Mouse (Mus musculus) hindbrain, postnatal 0 days (tissue): ENCODE results near the gene Phc3. TPM values are rescaled to one million over a fixed set of nuclear protein-coding genes. Genes with fewer than 3 reads are reported as not detected.

ENCODE experiments used
- ATAC-seq: fragments of 200-750 bp; cut with Nextera tagmentation; 2 replicates; pipeline ENCODE4 v1.8.0; 2017; ENCODE audit warnings: mild to moderate bottlenecking, moderate TSS enrichment, moderate library complexity
- DNase-seq: peaks from one replicate; pipeline ENCODE4 v3.0.0-alpha.2; 2015; ENCODE audit warnings: low spot score
- H3K27ac ChIP-seq: fragments of 300-500 bp; sonication (generic); 2 replicates; pipeline ENCODE4 v1.5.1; 2014; ENCODE audit warnings: mild to moderate bottlenecking
- H3K27me3 ChIP-seq: fragments of 300-500 bp; sonication (generic); 2 replicates; pipeline ENCODE4 v1.6.1; 2014; ENCODE audit warnings: low read length, mixed read lengths; ENCODE audit not compliant: insufficient read depth
- H3K36me3 ChIP-seq: fragments of 300-500 bp; sonication (generic); 2 replicates; pipeline ENCODE4 v1.6.1; 2014; ENCODE audit warnings: low read length, mixed read lengths; ENCODE audit not compliant: insufficient read depth
- H3K4me1 ChIP-seq: fragments of 300-500 bp; sonication (generic); 2 replicates; pipeline ENCODE4 v1.6.1; 2014; ENCODE audit warnings: antibody characterized with exemption, low read length, mixed read lengths; ENCODE audit not compliant: insufficient read depth
- H3K4me2 ChIP-seq: fragments of 300-500 bp; sonication (generic); 2 replicates; pipeline ENCODE4 v1.6.1; 2014; ENCODE audit warnings: low read depth, mild to moderate bottlenecking, low read length, moderate library complexity, mixed read lengths
- H3K4me3 ChIP-seq: fragments of 300-500 bp; sonication (generic); 2 replicates; pipeline ENCODE4 v1.5.1; 2014; ENCODE audit warnings: low read length
- H3K9ac ChIP-seq: fragments of 300-500 bp; sonication (generic); replicated peaks from 2 replicates; pipeline ENCODE4 v1.6.1; 2014; ENCODE audit warnings: mild to moderate bottlenecking, low read length, moderate library complexity, mixed read lengths
- H3K9me3 ChIP-seq: fragments of 300-500 bp; sonication (generic); 2 replicates; pipeline ENCODE4 v1.6.1; 2016; ENCODE audit warnings: low read length, mixed read lengths
- CTCF ChIP-seq: IDR thresholded peaks from 2 replicates; pipeline ENCODE4 v1.5.1; 2016; ENCODE audit warnings: antibody characterized with exemption, control low read depth, low read depth
- WGBS: fragments of 180-500 bp; shearing (Covaris S2); extraction: QIAGEN DNeasy Blood & Tissue Kit; methylation state at CpG from one replicate; pipeline ENCODE4 v1.1.7; 2014; 5-methylcytosine and 5-hydroxymethylcytosine counted together
- polyA plus RNA-seq: library from polyadenylated mRNA; unstranded; fragments of >200 nt; fragmentation: Nextera tagmentation; extraction: Ambion mirVana; gene quantifications from 2 replicates; pipeline ENCODE4 v1.2.1, GENCODE M21; 2015
- total RNA-seq: library from RNA; depleted of rRNA; stranded (reverse); fragments of >200 nt; gene quantifications from 2 replicates; pipeline ENCODE4 v1.2.3, GENCODE M21; 2014

Gene Phc3
- total and polyA plus RNA-seq, 2 experiments from 2014 or later, result 7.4 to 27.4 TPM

DNA sequence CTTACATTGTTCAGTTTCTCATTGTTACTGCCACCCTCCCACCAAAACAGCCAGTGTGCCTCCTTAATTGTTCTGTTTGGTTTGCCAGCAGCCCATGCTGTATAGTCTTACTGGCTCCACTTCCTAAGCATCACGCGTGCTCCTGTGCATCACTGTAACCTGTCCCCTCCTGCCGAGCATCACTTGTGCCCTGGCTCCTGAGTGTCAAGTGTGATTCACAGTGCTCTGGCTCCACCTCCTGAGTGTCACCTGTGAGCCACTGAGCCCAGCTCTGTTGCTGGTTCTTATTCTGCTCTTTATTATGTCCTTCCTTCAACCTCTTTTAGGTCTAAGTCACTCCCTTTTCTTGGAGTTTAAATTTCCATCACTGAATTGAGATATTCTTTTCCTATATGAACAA is 81.8 kb downstream of the Phc3 start:
- ATAC-seq (no peak), DNase-seq (no peak)
- no peak overlapping the region for H3K4me3 ChIP-seq
- TF ChIP-seq CTCF, result no peak
- no peaks in the 10 kb centered on the region for H3K4me1 ChIP-seq
- 0 out of 2 replicates have a peak, but pooled peaks cover 1% of the 10 kb centered on the region for H3K9me3 ChIP-seq
- H3K36me3 ChIP-seq, result no peaks in the 10 kb centered on the region
- no peak overlapping the region for H3K4me2 ChIP-seq
- H3K9ac ChIP-seq, result no peak overlapping the region
- WGBS, result 90% methylated on average over 3 of the region's 3 CpGs
- H3K27me3 ChIP-seq, result no peaks in the 10 kb centered on the region
- H3K27ac ChIP-seq, result no peak overlapping the region

DNA sequence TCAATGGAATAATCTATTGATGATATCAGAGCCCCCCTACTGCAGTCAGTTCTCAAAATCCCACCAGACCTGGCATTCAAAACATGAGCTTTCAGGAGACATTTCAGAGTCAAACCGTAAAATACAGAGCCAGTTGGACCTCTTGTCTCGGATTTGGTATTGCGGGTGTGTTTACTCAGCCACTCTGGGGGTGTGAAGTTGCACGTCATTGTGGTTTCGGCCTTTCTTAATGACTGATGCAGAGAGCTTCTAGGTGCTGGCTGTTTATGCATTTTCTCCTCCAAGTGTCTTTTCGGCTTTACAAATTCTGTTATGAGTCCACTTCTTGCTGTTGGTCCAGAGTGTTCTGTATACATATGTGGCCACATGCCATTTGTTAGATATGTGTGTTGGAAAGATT is 92.5 kb downstream of the Phc3 start:
- DNase-seq (no peak), ATAC-seq (no peak)
- Histone ChIP-seq H3K4me2 (no peak overlapping the region), H3K9ac (no peak overlapping the region), H3K9me3 (no peaks in the 10 kb centered on the region), H3K36me3 (no peaks in the 10 kb centered on the region), H3K27ac (no peak overlapping the region), H3K27me3 (no peaks in the 10 kb centered on the region), H3K4me1 (no peaks in the 10 kb centered on the region), H3K4me3 (no peak overlapping the region)
- WGBS, result 94% methylated on average over 6 of the region's 6 CpGs
- TF ChIP-seq CTCF, result no peak

DNA sequence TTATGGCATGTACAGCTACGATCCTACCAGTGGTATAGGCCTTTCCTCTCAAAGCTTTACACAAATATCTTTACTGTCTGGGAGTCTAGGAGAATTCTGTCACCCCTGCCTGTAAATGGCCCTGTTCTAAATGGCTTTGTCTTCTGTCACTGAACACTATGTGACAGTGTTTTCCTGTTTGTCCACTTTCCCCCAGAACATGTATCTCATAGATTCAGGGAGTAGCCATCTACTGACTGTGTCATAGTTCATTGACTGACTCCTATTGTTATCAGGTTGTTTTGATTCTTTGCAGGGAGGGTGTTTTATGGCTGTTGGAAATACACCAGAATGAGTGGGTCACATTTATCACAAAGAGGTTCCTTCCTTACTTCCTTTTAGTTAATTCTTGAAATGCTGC is 99.2 kb downstream of the Phc3 start:
- DNase-seq (no peak), ATAC-seq (no peak)
- Histone ChIP-seq H3K9me3 (no peaks in the 10 kb centered on the region), H3K9ac (no peak overlapping the region), H3K27me3 (no peaks in the 10 kb centered on the region), H3K27ac (no peak overlapping the region), H3K4me3 (no peak overlapping the region), H3K36me3 (no peaks in the 10 kb centered on the region), H3K4me1 (no peaks in the 10 kb centered on the region), H3K4me2 (no peak overlapping the region)
- WGBS, result 81% methylated on average over 1 of the region's 1 CpGs
- no peak for TF ChIP-seq CTCF

DNA sequence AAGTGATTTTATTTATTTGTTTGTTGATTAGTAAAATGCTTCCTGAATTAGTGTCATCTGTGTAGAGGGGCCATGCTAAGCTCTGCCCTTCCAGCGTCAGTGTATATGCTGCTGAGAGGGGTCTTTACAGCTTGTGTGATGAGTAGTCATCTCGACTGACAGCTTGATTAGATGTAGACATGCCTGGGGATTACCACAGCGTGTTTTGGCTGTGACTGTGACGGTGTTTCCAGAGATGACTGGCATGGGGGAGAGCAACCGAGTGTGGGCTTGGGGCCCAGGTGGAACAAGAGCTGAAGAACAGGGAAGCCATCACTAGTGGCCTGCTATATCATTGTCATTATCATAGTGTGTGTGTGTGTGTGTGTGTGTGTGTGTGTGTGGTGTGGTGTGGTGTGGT is 100.6 kb downstream of the Phc3 start:
- TF ChIP-seq CTCF, result no peak
- H3K4me1 ChIP-seq, result no peaks in the 10 kb centered on the region
- H3K4me3 ChIP-seq, result no peak overlapping the region
- DNase-seq (no peak), ATAC-seq (no peak)
- H3K9me3 ChIP-seq, result no peaks in the 10 kb centered on the region
- no peak overlapping the region for H3K9ac ChIP-seq
- no peaks in the 10 kb centered on the region for H3K27me3 ChIP-seq
- no peak overlapping the region for H3K27ac ChIP-seq
- no peaks in the 10 kb centered on the region for H3K36me3 ChIP-seq
- no peak overlapping the region for H3K4me2 ChIP-seq
- 62% methylated on average over 5 of the region's 5 CpGs for WGBS

DNA sequence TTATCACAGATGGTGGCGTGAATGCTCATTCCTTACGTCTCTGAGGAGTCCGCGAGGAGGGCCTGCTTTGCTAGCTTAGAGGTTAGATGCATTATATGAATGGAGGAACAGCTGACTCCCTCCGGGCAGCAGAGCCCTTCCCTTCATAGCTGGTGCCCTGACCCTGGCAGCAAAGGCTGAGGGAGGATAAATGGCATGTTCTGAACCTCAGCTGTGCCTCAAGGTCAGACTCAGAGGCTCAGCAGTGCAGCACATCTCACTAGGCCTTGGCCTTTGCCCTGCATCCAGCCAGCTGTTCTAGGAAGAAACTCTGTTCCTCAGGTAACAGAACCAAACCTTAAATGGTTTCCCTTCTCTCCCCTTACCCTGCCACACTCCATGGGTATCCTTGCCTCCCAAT is 101.0 kb downstream of the Phc3 start:
- H3K4me1 ChIP-seq, result no peaks in the 10 kb centered on the region

DNA sequence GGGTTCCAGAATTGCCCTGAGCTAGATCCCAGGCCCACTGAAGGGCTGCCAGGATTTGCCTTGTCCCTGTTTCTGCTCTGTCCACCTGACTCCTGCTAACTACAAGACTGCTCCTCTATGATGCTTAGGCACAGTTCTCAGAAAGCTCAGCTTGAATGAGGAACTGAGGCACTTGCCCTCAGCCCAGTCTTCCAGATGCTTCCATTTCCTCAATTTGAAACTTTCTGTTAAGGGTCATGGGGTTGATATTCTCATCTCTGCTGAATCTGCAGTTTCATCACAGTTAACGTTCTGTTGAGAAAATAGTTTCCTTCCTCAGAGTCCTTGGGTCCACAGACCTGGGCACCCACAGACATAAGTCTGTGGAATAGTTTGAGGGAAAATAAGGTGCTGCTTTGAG is 104.6 kb downstream of the Phc3 start:
- H3K4me1 ChIP-seq, result no peaks in the 10 kb centered on the region
- H3K9me3 ChIP-seq, result no peaks in the 10 kb centered on the region
- ATAC-seq, result no peak
- no peaks in the 10 kb centered on the region for H3K36me3 ChIP-seq
- H3K4me2 ChIP-seq, result no peak overlapping the region
- WGBS, result 82% methylated on average over 1 of the region's 1 CpGs
- H3K4me3 ChIP-seq, result no peak overlapping the region
- no peak for TF ChIP-seq CTCF
- H3K9ac ChIP-seq, result no peak overlapping the region
- H3K27ac ChIP-seq, result no peak overlapping the region
- no peaks in the 10 kb centered on the region for H3K27me3 ChIP-seq
- no peak for DNase-seq

More for the DNA sequence above, 101.0 kb downstream of the Phc3 start:
- Histone ChIP-seq H3K4me2 (no peak overlapping the region), H3K36me3 (no peaks in the 10 kb centered on the region), H3K27me3 (no peaks in the 10 kb centered on the region), H3K9ac (no peak overlapping the region), H3K4me3 (no peak overlapping the region), H3K27ac (no peak overlapping the region), H3K9me3 (no peaks in the 10 kb centered on the region)
- ATAC-seq, result no peak
- whole genome bisulfite sequencing, result 72% methylated on average over 5 of the region's 5 CpGs
- no peak for TF ChIP-seq CTCF
- no peak for DNase-seq

DNA sequence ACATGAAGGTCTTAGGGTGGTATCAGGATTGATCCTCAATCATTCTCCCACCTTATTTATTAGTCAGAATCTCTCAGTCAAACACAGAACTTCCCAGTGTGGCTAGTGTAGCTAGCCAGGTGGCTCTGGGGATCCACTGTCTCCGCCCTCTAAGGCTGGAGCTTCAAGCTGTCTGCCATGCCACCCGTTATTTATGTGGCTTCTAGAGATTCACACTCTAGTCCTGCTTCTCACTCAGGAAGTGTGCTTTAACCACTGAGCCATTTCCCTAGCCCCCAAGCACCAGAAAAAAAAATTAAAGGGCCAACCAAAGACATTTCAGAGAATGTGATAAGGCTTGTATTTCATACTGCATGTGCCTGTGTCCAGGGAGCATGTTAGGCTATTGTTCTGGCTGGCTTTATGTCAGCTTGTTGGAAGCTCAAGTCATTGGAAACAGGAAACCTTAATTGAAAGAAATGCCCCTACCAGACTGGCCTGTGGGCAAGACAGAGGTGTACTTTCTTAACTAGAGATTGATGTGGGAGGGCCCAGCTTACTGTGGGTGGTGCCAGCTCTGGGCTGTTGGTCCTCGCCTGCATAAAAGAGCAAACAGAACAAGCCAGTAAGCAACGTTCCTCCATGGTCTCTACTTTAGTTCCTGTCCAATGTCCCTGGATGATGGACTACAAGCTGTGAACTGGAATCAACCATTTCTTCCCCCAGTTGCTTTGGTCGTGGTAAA is 105.3 kb downstream of the Phc3 start:
- ATAC-seq (no peak), DNase-seq (no peak)
- no peak for TF ChIP-seq CTCF
- Histone ChIP-seq H3K27me3 (no peaks in the 10 kb centered on the region), H3K9me3 (no peaks in the 10 kb centered on the region), H3K36me3 (no peaks in the 10 kb centered on the region), H3K4me2 (no peak overlapping the region), H3K4me1 (no peaks in the 10 kb centered on the region), H3K9ac (no peak overlapping the region), H3K4me3 (no peak overlapping the region), H3K27ac (no peak overlapping the region)
- 78% methylated on average over 5 of the region's 5 CpGs for WGBS
